Mouse (Mus musculus): Measurements from ENCODE around the gene Ptprb.

DNA sequence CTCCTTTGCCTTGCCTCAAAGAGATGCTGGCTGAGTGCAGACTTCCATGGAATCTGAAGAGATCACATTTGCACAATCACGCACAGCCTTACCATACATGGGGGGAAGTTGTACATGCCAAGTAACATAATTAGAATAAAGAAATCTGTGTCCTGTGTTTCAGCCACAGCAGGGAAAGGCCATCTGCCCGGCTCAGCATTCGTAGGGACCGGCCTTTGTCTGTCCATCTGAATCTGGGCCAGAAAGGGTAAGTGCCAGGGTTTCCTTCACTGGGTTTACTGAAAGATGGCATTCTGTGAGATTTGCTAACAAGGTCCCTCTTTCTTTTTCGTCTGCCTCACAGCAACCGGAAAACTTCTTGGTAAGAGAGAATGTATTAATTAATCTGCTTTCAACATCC, 86.9 kb downstream of the Ptprb start:
- TF ChIP-seq CTCF (IDR thresholded peaks at IDR 0.05; ENCODE audit: control insufficient read depth, insufficient read depth, low read length): no peak
- TF ChIP-seq POLR2A (IDR thresholded peaks at IDR 0.05; ENCODE audit: borderline replicate concordance, control insufficient read depth, low read depth, low read length): no peak
